Mouse (Mus musculus) embryonic facial prominence, embryonic 14.5 days (tissue): ENCODE measurements around the gene Gtpbp1. TPM values are rescaled to one million over a fixed set of nuclear protein-coding genes. Genes with fewer than 3 reads are reported as not detected.

Experiments
- ATAC-seq: fragments of 200-750 bp; cut with Nextera tagmentation; 2 replicates; pipeline ENCODE4 v1.8.0; 2017; ENCODE audit warnings: low read depth, moderate number of reproducible peaks, moderate TSS enrichment
- DNase-seq: peaks from one replicate; pipeline ENCODE4 v3.0.0-alpha.2; 2015; ENCODE audit warnings: low spot score
- H3K27ac ChIP-seq: fragments of 300-500 bp; sonication (generic); replicated peaks from 2 replicates; pipeline ENCODE4 v1.5.1; 2014; ENCODE audit warnings: low read depth, mild to moderate bottlenecking, low read length, moderate library complexity
- H3K27me3 ChIP-seq: fragments of 300-500 bp; sonication (generic); replicated peaks from 2 replicates; pipeline ENCODE4 v1.6.1; 2014; ENCODE audit warnings: low read length; ENCODE audit not compliant: control insufficient read depth, insufficient read depth
- H3K36me3 ChIP-seq: fragments of 300-500 bp; sonication (generic); 2 replicates; pipeline ENCODE4 v1.6.1; 2014; ENCODE audit warnings: low read length, mixed read lengths; ENCODE audit not compliant: control insufficient read depth, insufficient read depth
- H3K4me1 ChIP-seq: fragments of 300-500 bp; sonication (generic); 2 replicates; pipeline ENCODE4 v1.6.1; 2014; ENCODE audit warnings: antibody characterized with exemption, low read length; ENCODE audit not compliant: control insufficient read depth, insufficient read depth
- H3K4me2 ChIP-seq: fragments of 300-500 bp; sonication (generic); 2 replicates; pipeline ENCODE4 v1.6.1; 2014; ENCODE audit warnings: low read depth, mild to moderate bottlenecking, low read length, moderate library complexity, mixed read lengths
- H3K4me3 ChIP-seq: fragments of 300-500 bp; sonication (generic); 2 replicates; pipeline ENCODE4 v1.5.1; 2014; ENCODE audit warnings: low read depth, mild to moderate bottlenecking, low read length
- H3K9ac ChIP-seq: fragments of 300-500 bp; sonication (generic); 2 replicates; pipeline ENCODE4 v1.6.1; 2014; ENCODE audit warnings: low read depth, mild to moderate bottlenecking, low read length, moderate library complexity, mixed read lengths
- H3K9me3 ChIP-seq: fragments of 300-500 bp; sonication (generic); 2 replicates; pipeline ENCODE4 v1.6.1; 2016; ENCODE audit warnings: low read length; ENCODE audit not compliant: control insufficient read depth
- WGBS: fragments of 180-500 bp; shearing (Covaris S2); extraction: QIAGEN DNeasy Blood & Tissue Kit; methylation state at CpG from one replicate; pipeline ENCODE4 v1.1.7; 2014; 5-methylcytosine and 5-hydroxymethylcytosine counted together
- polyA plus RNA-seq: library from polyadenylated mRNA; unstranded; fragments of >200 nt; fragmentation: Nextera tagmentation; extraction: Ambion mirVana; gene quantifications from 2 replicates; pipeline ENCODE4 v1.2.1, GENCODE M21; 2014

Gtpbp1 gene
- 27.2 and 28.4 TPM in 2 replicates for polyA plus RNA-seq

DNA sequence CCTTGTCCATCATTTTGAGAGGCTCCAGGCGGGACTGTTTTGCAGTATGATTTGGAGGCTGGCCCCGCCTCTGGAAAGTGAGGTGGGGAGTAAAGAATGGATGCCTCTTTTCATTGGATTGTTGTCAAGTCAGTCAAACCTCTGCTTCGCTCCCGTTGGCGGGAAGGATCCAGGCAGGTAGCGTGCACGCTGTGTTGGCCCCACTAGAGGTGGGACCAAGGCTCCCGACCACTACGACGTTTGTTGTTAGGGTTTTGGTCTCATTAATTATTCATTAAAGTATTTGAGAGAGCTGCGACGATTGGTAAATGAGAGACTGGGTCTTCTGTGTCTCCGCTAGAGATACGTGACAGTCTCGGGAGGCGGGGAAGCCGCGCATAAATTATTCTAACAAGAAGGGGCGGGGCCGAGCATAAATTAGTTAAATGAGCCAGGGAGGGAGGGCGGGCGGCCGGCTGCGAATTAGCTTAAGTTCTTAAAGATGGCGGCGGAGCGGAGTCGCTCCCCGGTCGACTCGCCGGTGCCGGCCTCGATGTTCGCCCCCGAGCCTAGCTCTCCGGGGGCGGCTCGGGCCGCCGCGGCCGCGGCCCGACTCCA is at the start of gene Gtpbp1:
Gtpbp1 (plus strand) TSS at position 420 of the 597 bp plus-strand sequence.
- 0% methylated on average over 33 of the region's 45 CpGs for WGBS
- H3K9ac ChIP-seq, result peak within 1 kb of the TSS; percentile 95
- DNase-seq, result peak; percentile 100
- no peaks in the 10 kb centered on the region for H3K9me3 ChIP-seq
- H3K4me2 ChIP-seq, result peak within 1 kb of the TSS; percentile 97
- peak within 1 kb of the TSS; percentile 80 for H3K27ac ChIP-seq
- ATAC-seq, result peak; percentile 97
- H3K36me3 ChIP-seq, result peaks cover 13% of the 10 kb centered on the region; the same call in 1 of the 2 replicates
- peaks cover 27% of the 10 kb centered on the region for H3K4me1 ChIP-seq
- peak within 1 kb of the TSS; percentile 96 for H3K4me3 ChIP-seq
- H3K27me3 ChIP-seq, result no peaks in the 10 kb centered on the region

DNA sequence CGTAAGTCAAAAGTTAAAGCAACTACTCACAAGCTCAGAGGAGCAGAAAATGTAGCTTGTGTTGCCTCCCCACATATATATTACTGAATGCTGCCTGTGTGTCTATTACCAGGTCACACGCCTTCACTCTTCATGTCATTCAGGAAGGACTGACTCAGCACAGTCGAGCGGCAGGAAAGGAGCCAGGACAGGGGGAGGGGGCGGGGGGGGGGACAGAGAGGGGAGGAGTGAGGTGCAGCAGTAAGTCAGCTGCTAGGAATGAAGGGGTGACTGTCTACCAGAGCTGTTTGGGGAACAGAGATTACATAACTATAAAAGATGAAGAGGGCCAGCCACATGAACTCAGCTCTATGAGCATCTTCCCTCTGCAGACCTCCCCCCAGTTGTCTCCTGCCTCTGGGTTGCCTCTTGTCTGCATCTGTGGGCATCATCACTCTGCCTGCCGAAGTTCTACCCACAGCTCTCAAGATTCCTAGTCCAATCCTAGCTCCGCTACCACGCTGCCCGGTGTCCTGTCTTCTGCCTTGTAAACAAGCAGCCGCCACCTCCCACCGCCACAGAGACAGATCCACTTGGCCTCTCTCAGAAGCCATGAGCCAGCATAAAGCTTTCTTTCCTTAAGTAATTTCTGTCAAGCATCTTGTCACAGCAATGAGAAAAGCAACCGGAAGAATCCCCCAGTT is 49.4 kb upstream of the Gtpbp1 start:
- Histone ChIP-seq H3K4me1 (no peaks in the 10 kb centered on the region), H3K4me2 (no peak overlapping the region), H3K27ac (no peak overlapping the region), H3K9me3 (no peaks in the 10 kb centered on the region), H3K36me3 (peaks cover 16% of the 10 kb centered on the region; the same call in 1 of the 2 replicates), H3K9ac (no peak overlapping the region), H3K27me3 (no peaks in the 10 kb centered on the region), H3K4me3 (no peak overlapping the region)
- ATAC-seq, result no peak
- WGBS, result 73% methylated on average over 12 of the region's 12 CpGs
- DNase-seq, result no peak

DNA sequence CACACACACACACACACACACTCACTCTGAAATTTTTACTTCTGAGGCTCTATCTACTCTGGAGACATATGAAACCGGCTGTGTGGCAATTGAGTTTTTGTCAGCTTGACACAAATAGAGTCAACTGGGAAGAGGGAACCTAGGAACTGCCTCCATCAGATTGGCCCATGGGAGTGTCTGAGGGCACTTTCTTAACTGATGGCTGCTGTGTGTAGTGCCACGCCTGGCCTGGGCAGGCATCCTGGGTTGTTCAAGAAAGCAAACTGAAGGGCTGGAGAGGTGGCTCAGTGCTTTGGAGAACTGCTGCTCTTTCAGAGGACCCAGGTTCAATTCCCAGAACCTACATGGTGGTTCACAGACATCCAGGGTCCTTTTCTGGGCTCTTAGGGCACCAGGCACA is 45.2 kb upstream of the Gtpbp1 start:
- DNase-seq, result no peak
- H3K27ac ChIP-seq, result no peak overlapping the region
- no peaks in the 10 kb centered on the region for H3K27me3 ChIP-seq
- no peaks in the 10 kb centered on the region for H3K4me1 ChIP-seq
- no peak overlapping the region for H3K9ac ChIP-seq
- no peak for ATAC-seq
- no peak overlapping the region for H3K4me2 ChIP-seq
- H3K36me3 ChIP-seq, result 0 out of 2 replicates have a peak, but pooled peaks cover 9% of the 10 kb centered on the region
- no peaks in the 10 kb centered on the region for H3K9me3 ChIP-seq
- WGBS, result 88% methylated on average over 2 of the region's 2 CpGs
- H3K4me3 ChIP-seq, result no peak overlapping the region

DNA sequence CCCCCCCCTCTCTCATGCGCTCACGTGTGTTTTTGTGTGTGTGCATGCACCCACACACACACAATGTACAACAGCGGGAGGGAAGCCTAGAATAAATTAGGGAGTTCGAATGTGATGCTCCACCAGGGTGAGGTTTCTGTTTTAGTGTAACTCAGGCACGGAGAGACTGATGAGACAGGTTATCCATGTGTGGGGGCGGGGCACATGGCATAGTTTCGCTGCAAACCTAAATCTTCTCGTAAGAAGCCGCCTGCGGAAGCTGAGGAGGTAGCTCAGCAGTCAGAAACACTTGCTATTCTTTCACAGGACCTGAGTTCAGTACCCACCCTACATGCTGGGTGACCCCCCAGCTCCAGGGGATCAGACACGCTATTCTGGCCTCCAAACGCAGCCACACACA is 42.5 kb upstream of the Gtpbp1 start:
- 86% methylated on average over 12 of the region's 12 CpGs for WGBS
- no peak for DNase-seq
- H3K9ac ChIP-seq, result no peak overlapping the region

DNA sequence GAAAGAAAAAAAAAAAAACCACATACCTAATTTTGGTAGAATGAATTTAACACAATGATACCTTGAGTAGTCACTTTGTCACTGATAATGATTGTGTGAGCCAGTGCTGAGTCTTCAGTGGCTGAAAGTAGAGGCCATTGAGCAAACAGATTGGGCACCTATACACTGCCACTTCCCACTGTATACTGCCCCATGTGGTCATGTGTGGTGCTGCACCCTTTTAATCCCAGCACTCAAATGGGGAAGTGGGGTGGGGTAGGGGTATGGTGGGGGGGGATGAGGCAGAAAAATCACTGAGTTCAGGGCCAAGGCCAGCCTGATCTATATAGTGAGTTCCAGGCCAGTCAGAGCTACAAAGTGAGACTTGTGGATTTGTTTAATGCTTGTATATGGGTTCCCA is 40.1 kb upstream of the Gtpbp1 start:
- no peak for ATAC-seq
- no peak for DNase-seq
- Histone ChIP-seq H3K27ac (no peak overlapping the region), H3K4me3 (no peak overlapping the region), H3K9ac (no peak overlapping the region), H3K9me3 (no peaks in the 10 kb centered on the region), H3K27me3 (no peaks in the 10 kb centered on the region), H3K36me3 (0 out of 2 replicates have a peak, but pooled peaks cover 9% of the 10 kb centered on the region), H3K4me1 (no peaks in the 10 kb centered on the region), H3K4me2 (no peak overlapping the region)

More for the DNA sequence above, 42.5 kb upstream of the Gtpbp1 start:
- no peak overlapping the region for H3K4me3 ChIP-seq
- no peaks in the 10 kb centered on the region for H3K4me1 ChIP-seq
- no peak overlapping the region for H3K4me2 ChIP-seq
- no peaks in the 10 kb centered on the region for H3K27me3 ChIP-seq
- H3K27ac ChIP-seq, result no peak overlapping the region
- H3K9me3 ChIP-seq, result no peaks in the 10 kb centered on the region
- no peak for ATAC-seq
- 0 out of 2 replicates have a peak, but pooled peaks cover 9% of the 10 kb centered on the region for H3K36me3 ChIP-seq

DNA sequence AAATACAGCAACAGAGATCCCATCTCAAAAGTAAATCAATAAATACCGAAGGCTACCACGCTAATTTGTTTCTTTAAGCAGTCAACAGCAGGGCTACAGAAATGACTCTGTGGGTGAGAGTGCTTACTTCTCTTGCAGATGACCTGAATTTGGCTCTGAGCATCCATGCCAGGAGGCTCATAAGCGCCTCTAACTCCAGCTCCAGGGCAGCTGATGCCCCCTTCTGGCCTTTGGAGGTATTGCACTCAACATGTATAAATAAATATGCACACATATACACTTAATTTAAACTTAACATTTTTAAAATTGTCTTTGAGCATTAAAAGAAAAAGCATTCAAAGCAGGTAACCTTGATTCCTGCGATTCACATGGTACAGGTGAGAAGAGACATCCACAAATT is 39.2 kb upstream of the Gtpbp1 start:
- Histone ChIP-seq H3K4me2 (no peak overlapping the region), H3K9ac (no peak overlapping the region)
- no peak for ATAC-seq

DNA sequence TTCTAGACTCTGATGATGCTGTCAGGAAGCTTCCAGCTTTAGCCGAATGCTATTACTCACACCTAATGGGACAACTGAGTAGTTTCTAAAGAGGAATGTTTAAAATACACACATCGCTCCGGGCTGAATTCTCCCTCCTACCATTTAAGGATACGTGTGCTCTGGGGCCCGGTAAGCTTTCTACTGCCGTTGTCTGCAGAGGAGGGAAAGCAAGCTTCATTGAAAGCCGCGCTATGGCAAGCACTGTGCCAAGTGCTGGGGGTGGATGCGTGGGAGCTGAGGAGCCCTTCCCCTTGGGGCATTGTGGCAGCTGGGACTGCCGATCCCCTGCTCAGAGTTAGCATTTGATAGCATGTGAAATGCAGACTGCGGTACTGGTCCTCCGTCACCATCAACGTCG is 34.2 kb upstream of the Gtpbp1 start:
- 0 out of 2 replicates have a peak, but pooled peaks cover 3% of the 10 kb centered on the region for H3K36me3 ChIP-seq
- H3K27me3 ChIP-seq, result no peaks in the 10 kb centered on the region
- no peaks in the 10 kb centered on the region for H3K9me3 ChIP-seq
- WGBS, result 86% methylated on average over 14 of the region's 14 CpGs
- H3K9ac ChIP-seq, result no peak overlapping the region
- no peaks in the 10 kb centered on the region for H3K4me1 ChIP-seq
- ATAC-seq (no peak), DNase-seq (no peak)
- H3K4me3 ChIP-seq, result no peak overlapping the region
- H3K4me2 ChIP-seq, result no peak overlapping the region
- no peak overlapping the region for H3K27ac ChIP-seq

More for the DNA sequence above, 39.2 kb upstream of the Gtpbp1 start:
- WGBS, result 82% methylated on average over 4 of the region's 4 CpGs
- Histone ChIP-seq H3K9me3 (no peaks in the 10 kb centered on the region), H3K27me3 (no peaks in the 10 kb centered on the region), H3K4me1 (no peaks in the 10 kb centered on the region), H3K4me3 (no peak overlapping the region), H3K27ac (no peak overlapping the region), H3K36me3 (0 out of 2 replicates have a peak, but pooled peaks cover 9% of the 10 kb centered on the region)
- DNase-seq, result no peak

DNA sequence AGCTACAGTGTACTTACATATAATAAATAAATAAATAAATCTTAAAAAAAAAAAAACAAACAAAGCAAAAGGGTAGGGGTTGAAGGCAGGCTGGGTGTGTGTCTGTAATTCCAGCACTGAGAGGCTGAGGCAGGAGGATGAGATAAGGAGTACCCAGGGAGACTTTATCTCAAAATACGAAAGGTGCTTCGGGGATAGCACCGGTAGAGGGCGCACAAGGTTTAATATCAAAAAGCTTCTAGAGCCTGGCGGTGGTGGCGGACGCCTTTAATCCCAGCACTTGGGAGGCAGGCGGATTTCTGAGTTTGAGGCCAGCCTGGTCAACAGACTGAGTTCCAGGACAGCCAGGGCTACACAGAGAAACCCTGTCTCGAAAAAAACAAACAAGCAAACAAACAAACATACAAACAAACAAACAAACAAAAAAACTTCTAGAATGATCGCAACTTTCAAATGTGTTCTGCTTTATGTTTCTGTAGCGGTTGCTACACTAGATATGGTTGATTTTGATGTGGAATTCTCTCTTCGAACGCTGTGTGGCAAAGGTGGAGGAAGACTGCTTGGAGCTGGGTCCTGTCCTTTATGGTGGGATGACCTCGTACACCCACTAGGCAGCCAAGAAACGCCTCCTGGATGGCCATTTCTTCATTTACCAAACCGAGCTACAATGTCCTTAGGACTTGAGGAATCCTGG is 32.7 kb upstream of the Gtpbp1 start:
- no peak; the same call in 1 of the 2 replicates for ATAC-seq
- H3K9ac ChIP-seq, result peak overlapping the region; percentile 75
- H3K27ac ChIP-seq, result peak overlapping the region; percentile 91
- DNase-seq, result peak; percentile 90
- 2% methylated on average over 16 of the region's 16 CpGs for WGBS
- H3K9me3 ChIP-seq, result 0 out of 2 replicates have a peak, but pooled peaks cover 3% of the 10 kb centered on the region
- H3K36me3 ChIP-seq, result peaks cover 7% of the 10 kb centered on the region; the same call in 1 of the 2 replicates
- no peaks in the 10 kb centered on the region for H3K4me1 ChIP-seq
- H3K4me2 ChIP-seq, result peak overlapping the region; percentile 76
- no peaks in the 10 kb centered on the region for H3K27me3 ChIP-seq
- peak overlapping the region; percentile 69 for H3K4me3 ChIP-seq
